Mouse (Mus musculus): ENCODE measurements around the gene Tbc1d8. TPM values are rescaled to one million over a fixed set of nuclear protein-coding genes. Genes with fewer than 3 reads are reported as not detected.
A peak's percentile ranks its signal among the peaks of the same experiment; 100 is the strongest.

Tbc1d8 gene
- total RNA-seq (2021), result 1 to 10 TPM; 6.0 to 6.8 TPM
- long read RNA-seq, experiment 1, full-length matches to known transcripts, result 2 of 4 reads
- long read RNA-seq, experiment 1, partial matches to known transcripts, result 1 of 4 reads
- long read RNA-seq, experiment 1, other reads (novel, unspliced or antisense), result 1 of 4 reads
- long read RNA-seq, experiment 2, partial matches to known transcripts, result 2 of 6 reads
- long read RNA-seq, experiment 2, other reads (novel, unspliced or antisense), result 4 of 6 reads

DNA sequence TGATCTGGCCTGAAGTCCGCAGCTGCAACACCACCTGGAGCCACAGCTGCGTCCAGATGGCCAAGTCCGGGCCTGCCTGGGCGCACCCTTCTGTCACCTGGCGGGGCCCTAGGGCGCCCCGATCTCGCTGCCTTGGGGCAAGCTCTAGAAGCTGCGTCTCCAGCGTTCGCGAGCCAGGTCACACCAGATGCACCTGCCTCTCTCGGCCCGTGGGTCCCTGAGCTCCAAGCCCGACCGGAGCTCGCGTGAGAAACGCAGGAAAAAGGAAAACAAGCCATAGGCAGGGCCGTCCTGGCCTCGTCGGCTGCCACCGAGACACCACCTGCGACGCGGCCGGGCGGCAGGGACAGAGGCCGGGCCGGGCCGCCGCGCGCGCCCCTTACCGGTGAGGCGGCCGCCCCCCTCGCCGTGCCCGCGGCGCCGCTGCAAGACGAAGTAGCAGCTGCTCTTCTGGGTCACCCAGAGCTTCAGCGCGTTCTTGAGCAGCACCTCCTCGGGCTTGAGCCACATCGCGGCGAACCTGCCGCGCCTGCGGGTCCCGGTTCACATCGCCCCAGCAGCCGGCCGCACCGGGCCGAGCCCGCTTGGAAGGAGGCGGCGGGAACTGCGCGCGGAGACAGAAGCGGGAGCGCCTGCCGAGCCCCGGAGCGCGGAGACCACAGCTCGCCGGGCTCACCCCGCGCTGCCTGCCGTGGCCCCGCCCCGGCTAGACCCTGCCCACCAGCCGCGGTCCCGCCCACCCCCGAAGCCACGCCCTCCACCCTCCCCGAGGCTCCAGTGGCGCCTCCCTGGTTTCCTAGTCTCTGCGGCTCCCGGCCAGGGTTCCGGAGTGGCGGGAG is at the start of gene Tbc1d8:
TSS of gene Tbc1d8 (minus strand) at position 699 of the 839 bp plus-strand sequence.
- DNase-seq, result peak; percentile 92

DNA sequence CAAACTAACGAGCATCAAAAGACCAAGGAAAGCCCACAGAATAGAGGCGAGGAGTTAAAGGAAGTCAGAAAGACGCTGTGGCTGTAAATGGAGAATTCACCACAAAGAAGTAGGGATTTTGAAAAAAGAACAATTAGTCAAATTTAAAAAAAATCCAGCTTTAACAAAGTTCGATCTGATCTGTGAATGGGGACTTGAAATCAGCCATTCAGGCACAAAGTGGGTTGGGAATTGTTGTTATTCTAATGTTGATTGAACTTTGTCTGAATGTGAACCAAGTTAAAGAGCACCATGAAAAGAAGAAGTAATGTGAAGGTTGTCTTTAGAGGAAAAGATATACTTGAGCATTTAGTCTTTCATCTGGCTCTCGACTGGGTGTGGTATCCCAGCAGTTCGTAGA is 49.8 kb upstream of the Tbc1d8 start:
- DNase-seq, result no peak

DNA sequence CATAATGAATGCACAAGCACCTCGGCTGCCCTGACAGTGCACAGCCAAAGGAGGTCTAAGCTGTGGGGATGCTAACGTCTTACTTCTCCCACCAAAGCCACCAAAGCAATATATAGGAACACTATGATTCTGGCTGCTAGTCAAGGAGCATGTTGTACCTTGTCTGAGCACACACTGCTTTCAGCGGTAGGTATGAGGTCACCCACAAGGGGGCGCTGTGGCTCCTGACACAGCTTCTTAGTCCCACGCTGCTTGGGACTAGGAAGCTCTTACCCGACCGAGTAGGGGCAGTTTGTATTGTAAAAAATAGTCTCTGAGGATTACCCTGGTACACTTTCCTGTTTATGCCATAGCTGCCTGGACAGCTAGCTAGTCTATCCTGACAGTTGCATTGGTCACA is 48.9 kb upstream of the Tbc1d8 start:
- DNase-seq, result peak; percentile 40

DNA sequence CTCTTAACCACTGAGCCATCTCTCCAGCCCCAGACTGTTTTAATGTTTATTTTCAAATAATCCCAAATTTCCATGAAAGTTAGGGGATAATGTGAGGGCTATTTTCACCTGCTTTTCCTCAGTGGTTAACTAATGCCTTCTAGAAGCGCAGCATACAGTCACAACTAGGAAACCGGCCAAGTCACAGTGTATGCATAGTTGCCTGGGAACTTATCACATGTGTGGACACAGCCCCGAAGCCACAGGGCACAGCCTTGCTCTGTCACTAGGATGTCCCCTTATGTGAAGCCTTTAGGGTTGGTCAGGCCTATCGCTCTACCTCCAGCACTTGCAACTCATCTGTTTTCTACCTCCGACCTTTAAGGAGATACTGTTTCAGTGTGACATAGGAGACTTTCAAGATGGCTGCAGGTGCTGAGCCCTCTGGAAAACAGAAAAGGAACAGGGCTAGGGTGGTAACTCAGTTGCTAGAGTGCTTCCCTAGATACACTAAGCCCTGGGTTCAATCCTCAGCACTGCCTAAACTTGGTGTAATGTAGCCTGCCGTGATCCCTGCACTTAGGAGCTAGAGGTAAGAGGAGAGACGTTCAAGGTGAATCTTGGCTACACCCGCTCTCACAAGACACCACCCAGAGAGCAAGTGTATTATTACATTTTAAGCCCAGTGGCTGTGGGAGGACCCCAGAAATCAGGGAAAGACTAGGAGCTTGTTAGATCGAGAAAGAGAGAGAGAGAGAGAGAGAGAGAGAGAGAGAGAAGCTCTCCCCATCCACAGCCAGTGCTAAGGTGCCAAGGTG is 48.0 kb upstream of the Tbc1d8 start:
- DNase-seq, result no peak

DNA sequence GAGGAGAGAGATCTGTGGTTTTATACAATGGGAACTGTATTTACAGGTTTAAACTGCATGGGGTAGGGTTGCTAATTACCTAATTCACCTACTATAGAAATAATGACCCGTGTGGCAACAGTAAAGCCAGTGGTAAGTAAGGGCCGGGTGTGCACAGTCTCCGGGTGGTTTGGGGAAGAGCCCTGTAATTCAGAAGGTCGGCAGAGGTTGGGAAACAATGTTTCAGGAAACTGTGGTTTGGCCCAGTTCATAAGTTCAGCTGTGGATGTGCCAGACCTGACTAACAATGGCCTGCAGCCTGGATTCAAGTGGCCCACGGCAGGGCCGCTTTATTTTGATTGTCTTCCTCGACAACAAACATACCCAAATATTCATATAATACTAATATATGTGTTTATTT is 47.2 kb upstream of the Tbc1d8 start:
- DNase-seq, result no peak

DNA sequence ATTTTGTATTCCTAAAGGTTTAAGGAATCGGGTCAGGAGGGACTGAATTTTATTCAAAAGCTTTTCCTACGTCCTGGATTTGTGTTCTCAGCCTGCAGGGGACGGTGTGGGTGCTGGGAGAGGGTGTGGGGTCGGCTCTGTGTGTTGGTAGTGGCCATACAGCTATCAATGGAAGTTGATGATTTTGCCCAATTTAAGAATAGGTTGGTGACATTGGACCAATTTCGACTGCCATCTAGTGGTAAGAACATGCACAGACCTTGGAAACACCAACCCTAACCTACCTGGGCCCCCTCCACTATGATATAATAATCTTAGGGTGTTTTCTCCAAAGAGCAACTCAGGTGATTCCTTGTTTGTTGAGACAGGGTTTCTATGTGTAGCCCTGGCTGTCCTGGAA is 44.0 kb upstream of the Tbc1d8 start:
- DNase-seq, result no peak

DNA sequence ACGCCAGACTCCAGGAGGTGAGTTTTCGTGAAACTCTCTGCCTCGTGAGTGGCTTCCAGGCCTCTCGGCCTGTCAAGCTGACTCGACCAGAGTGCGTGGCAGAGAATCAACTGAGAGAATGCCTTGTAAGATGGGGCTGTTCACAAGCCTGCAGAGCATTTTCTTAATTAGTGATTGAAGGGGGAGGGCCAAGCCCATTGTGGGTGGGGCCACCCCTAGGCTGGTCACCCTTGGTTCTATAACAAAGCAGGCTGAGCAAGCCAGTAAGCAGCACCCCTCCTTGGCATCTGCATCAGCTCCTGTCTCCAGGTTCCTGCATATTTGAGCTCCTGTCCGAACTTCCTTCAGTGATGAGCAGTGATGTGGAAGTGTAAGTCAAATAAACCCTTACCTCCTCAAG is 42.8 kb upstream of the Tbc1d8 start:
- no peak for DNase-seq

DNA sequence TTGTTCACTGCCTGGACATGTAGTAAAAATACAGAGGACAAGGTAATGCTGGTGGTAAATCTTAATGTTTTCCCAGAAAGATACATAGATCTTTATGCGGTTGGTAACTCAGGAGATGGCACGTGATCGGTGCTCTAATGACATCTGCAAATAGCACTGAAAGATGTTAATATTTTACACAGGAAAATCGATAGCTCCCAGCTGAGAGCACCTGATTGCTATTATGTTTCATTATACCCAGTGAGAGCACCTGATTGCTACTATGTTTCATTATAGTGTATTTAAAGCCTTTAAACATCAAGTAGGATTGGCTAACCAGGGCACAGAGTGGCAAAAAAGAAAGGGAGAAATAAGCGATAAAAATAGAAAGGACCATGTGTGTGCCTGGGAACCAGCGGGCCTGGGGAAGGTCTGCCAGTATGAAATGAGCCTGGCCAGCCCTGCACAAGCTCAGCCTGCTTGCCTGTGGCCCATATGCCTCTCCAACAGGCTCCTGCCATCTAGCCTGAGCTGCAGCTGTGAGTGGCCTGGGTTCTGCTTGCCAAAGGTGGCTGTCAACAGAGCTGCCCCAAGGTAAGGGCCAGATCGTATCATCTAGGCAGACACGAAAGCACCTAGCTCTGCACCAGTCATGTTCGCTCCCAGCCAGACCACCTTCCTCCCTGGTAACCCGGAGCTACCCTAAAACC is 36.9 kb upstream of the Tbc1d8 start:
- peak; percentile 67 for DNase-seq

DNA sequence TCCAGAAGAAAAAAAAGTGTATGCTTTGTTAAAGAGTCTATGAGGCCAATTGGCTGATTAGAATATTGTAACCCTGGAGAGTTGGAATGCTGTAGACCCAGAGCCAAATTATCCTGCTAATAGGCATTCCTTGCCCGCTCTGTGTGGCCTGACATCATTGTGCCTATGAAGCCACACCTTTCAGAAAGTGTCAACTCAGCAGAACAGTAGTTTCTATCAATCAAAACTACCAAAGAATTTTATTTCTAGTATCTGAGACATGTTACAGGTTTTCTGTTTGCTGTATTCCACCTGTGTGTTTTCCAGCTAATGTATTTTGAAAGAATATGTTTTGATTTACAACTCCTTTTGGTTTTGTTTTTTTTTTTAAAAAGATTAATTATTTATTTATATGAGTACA is 33.6 kb upstream of the Tbc1d8 start:
- no peak for DNase-seq

DNA sequence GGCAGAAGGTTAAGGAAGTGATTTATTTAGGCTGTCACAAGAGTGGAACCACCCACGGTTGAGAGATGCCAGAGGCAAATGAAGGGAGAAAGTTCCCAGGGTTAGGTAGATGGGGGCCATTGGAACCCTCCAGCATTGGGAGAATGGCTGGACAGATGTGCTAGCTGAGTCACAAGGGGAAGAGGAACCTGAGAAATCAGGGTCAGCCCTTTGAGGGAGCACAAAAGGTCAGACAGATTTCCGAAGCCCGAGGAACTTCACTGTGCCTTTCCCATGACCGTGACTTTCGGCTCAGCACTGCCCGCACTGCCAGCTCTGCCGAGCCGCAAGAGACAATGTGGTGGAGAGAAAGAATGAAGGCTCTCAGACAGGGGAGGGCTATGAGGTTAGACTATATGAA is 33.2 kb upstream of the Tbc1d8 start:
- no peak for DNase-seq

DNA sequence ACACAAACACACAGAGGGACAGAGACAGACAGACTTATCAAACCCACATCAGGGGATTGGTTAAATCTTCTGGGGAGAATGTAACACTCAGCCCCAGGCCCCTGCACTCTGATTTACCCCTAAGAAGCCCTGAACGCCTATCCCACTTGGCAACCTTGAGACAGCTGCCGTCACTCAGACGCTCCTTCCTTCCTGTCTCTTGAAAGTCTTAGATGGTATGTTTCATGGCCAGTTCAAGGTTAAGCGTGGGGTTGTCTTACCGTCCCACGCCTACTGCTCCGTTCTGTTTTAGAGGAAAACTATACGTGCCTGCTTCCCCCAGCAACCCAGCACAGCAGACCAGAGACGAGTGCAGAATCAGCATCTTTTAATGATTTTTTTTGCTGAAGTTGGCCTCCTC is 27.0 kb upstream of the Tbc1d8 start:
- no peak for DNase-seq

DNA sequence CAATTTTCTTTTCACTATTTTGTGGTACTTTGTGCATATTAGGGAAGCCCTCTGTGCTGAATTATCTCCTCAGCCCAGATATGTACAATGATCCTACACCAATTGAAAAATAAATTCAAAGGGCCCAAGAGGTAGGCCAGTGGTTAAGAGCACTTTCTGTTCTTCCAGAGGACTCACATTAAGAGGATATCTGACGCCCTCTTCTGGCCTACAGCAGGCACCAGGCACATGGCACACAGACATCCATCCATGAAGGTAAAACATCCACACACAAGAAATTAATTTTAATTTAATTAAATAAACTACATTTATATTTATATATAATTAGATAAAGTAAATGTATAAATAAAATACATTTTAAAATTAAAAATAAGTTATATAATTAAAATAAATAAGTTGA is 25.7 kb upstream of the Tbc1d8 start:
- no peak for DNase-seq

DNA sequence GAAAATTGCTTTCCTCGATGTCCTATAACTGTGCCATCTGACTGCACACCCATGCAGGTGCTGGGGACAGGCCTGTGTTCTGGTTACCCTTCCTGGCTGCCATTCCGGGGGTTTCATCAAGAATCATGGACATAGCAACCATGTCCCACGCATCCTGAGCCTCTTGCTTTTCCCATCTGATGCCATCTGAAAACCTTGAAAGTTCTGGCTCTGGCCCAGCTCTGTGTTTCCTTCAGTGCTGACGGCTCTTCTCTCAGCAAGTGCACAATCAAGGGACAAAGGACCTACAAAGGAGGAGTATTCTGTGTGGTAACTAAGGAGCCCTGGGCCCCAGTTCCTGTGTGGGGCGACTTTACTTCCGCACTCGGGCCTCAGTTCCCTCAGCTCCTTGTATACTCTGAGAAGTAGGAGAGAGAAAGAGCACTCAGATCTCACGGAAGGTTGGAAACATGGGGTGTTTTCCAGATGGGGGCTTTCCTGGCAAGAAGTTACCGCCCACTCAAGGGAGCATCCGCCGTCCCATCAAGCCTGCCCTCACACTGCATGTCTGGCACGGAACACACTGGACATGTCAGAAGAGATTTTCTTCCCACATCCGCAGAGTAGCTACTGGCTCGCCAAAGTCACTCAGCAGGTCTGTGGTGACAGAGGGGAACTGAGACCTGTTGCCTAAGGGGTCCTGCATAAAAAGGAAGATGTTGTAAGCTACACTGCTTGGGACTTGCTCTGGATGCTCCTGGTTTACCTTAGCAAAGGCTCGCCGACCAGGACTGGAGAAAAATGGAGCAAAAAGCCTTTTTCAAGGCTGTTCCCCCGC is 24.5 kb upstream of the Tbc1d8 start:
- no peak for DNase-seq

DNA sequence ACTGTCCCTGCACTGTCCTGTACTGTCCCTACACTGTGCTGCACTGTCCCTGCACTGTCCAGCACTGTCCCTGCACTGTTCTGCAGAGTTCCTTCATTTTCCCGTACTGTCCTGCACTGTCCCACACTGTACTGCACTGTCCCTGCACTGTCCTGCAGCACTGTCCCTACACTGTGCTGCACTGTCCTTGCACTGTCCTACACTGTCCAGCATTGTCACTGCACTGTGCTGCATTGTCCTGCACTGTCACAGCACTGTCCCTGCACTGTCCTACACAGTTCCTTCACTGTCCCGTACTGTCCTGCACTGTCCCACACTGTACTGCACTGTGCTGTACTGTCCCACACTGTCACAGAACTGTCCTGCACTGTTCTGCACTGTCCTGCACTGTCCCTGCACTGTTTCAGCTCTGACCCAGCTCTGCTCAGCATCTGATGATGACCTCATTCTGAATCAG is 21.0 kb upstream of the Tbc1d8 start:
- DNase-seq, result no peak

DNA sequence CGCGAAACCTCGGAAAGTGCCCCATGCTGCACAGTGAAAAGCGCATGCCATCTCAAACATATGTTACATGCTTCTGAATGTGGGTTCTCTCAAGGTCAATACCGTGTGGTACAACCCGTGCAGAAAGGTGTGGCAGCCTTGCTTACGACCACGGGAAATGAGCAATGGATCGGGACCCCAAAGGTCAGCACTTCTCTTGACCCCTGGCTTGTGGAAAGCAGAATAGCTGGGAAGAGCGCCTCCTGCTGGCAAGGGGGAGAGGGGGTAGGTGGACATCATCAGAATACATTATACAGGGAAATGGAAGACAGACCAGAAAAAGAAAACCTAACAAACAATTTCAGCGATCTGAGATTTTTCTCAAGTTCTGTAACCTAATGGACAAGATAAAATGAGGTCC is 19.2 kb upstream of the Tbc1d8 start:
- no peak for DNase-seq

DNA sequence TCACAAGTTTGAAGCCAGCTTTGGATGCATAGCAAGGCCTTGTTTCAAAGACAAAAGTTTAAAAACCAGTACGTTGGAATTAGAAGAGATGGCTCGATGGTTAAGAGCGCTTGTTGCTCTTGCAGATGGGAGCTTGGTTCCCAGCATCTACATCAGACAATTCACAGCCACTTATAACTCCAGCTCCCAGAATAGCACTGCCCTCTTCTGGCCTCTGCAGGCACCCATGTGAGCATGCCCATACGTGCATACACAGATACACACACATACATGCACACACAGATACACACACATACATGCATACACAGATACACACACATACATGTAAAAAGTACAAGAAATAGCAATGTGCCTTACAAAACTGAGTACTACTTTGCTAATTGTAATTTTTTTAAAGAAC is 18.4 kb upstream of the Tbc1d8 start:
- DNase-seq, result no peak

DNA sequence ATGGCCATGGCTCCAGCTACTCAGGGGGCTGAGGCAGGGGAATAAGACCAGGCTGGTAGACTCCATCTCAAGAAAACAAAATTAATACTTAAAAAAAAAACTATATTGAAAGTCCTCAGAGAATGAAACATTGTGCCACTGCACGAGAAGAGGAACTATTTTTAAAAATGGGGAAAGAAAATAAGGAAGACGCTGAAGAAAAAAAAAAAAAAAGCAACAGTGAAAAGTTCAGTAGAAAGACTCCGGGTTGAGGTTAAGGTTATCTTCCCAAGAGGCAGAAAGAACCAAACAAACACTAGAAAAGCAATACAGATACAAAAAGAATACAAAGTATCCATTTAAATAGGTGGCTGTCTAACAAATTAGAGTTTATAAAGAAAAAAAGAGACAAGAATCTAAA is 15.1 kb upstream of the Tbc1d8 start:
- no peak for DNase-seq

DNA sequence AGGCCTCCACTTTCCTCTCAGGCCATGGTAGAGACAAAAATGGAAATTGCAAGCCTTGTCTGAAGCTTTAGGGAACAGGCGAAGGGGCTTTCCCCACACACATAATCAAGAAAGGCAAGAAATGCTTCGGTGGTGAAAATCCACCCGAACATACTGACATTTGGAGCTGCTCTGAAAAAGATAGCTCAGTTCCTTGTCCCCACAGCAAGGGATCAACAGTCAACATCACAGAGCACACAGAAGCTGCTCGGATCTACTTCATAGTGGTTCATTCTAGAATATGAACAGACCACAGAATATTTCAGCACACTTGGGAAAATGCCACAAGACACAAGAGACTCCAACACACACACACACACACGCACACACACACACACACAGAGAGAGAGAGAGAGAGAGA is 14.6 kb upstream of the Tbc1d8 start:
- no peak for DNase-seq

DNA sequence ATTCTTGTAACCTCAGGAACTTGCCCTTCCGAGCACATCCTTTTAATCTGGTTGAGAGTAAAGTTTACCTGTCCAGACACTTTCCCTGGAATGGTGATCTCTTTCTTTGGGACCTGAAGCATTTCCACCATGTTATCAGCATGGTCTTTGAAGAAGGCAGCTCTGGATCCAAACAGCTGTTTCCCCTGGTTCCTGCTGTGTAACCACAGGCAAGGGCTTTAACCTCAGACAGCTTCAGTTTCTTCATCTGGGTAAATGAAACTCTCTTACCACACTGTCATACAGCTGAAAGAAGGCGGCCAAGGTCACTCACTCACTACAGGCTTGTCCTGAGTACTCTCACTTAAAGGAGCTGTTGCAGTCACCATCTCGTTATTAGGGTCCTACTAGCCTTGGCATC is 8.8 kb upstream of the Tbc1d8 start:
- DNase-seq, result no peak

DNA sequence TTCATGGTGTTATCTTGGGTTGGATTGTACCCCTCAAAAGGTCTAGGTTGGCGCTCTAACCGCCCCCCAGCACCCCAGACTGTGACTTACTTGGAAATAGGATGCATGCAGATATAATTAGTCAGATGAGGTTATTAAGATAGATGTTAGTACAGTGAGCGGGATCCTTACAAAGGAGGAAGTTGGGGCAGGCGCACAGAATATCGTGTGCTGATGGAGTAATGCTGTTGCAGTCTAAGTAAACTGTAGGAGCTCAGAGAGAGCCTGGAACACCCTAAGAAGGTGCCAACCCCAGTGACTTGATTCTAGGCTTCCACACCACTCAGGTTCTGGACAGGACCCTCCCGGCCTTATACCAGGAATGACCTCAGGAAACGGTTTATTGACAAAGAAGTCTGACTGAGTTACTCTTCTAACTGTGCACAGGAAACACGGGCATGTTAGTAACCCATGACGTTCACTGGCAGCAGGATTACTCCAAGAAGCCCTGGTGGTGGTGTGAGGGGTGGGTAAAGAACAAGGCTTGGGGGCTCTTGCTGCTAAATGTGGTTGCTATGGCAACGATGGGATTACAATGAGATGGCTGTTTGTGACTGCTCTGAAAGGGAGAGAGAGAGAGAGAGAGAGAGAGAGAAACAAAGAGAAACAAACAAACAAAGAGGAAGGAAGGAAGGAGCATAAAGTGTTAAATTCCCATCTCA is 3.7 kb upstream of the Tbc1d8 start:
- DNase-seq, result no peak

DNA sequence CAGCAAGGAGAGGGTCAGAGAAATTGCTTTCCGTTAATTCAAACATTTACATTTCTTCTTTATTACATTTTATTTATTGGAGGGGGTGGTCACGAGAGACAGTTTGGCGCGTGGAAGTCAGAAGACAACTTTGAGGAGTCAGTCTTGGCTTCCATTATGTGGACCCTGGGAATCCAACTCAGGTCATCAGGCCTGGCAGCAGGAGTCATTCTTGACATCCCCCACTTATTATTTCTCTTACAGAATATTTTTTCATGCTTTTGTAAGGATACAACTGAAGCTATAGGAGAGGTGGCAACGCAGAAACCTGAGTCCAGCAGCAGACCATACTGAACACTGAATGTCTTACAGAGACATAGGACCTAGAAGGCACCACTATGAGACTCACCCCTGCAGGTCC is 699 bp upstream of the Tbc1d8 start:
- no peak for DNase-seq
